Mouse (Mus musculus): ENCODE results near the gene B3gnt4. TPM values are rescaled to one million over a fixed set of nuclear protein-coding genes. Genes with fewer than 3 reads are reported as not detected.

The B3gnt4 gene
- polyA plus RNA-seq, 1 experiment from 2014 or later = 1.3 TPM

GRCm38 (mm10) chr5:123556451-123556850 lies 46.2 kb downstream of the B3gnt4 start:
- Histone ChIP-seq H3K9ac (replicated peaks; ENCODE audit: low read depth, low read length) (no peak overlapping the region), H3K4me2 (ENCODE audit: low read depth, low read length) (no peak overlapping the region), H3K27me3 (ENCODE audit: control insufficient read depth, insufficient read depth, low read length) (no peaks in the 10 kb centered on the region), H3K36me3 (ENCODE audit: control insufficient read depth, insufficient read depth, low read length) (peaks cover 25% of the 10 kb centered on the region), H3K27ac (ENCODE audit: low read depth, low read length) (no peak overlapping the region), H3K4me3 (ENCODE audit: low read depth, low read length) (no peak overlapping the region), H3K4me1 (ENCODE audit: control insufficient read depth, insufficient read depth, low read length) (no peaks in the 10 kb centered on the region), H3K9me3 (ENCODE audit: control insufficient read depth, low read length) (no peaks in the 10 kb centered on the region)
- 80% methylated on average over 2 of the region's 2 CpGs for whole genome bisulfite sequencing
- ATAC-seq (ENCODE audit: low read depth) = no peak

- no peak overlapping the region for H3K9ac ChIP-seq (replicated peaks; ENCODE audit: low read depth, low read length)
- no peak overlapping the region for H3K4me3 ChIP-seq (ENCODE audit: low read depth, low read length)
- H3K27me3 ChIP-seq (ENCODE audit: control insufficient read depth, insufficient read depth, low read length) = no peaks in the 10 kb centered on the region
- 97% methylated on average over 8 of the region's 8 CpGs for WGBS
- no peak for ATAC-seq (ENCODE audit: low read depth)
- no peaks in the 10 kb centered on the region for H3K9me3 ChIP-seq (ENCODE audit: control insufficient read depth, low read length)
- no peak overlapping the region for H3K27ac ChIP-seq (ENCODE audit: low read depth, low read length)
- H3K36me3 ChIP-seq (ENCODE audit: control insufficient read depth, insufficient read depth, low read length) = peaks cover 42% of the 10 kb centered on the region
- H3K4me2 ChIP-seq (ENCODE audit: low read depth, low read length) = no peak overlapping the region
- H3K4me1 ChIP-seq (ENCODE audit: control insufficient read depth, insufficient read depth, low read length) = no peaks in the 10 kb centered on the region
Measured at GRCm38 (mm10) chr5:123559588-123559987, 49.3 kb downstream of the B3gnt4 start.

- Histone ChIP-seq H3K9me3 (ENCODE audit: control insufficient read depth, low read length) (no peaks in the 10 kb centered on the region), H3K9ac (replicated peaks; ENCODE audit: low read depth, low read length) (no peak overlapping the region), H3K4me2 (ENCODE audit: low read depth, low read length) (no peak overlapping the region), H3K4me3 (ENCODE audit: low read depth, low read length) (no peak overlapping the region), H3K36me3 (ENCODE audit: control insufficient read depth, insufficient read depth, low read length) (peaks cover 46% of the 10 kb centered on the region), H3K27me3 (ENCODE audit: control insufficient read depth, insufficient read depth, low read length) (no peaks in the 10 kb centered on the region), H3K27ac (ENCODE audit: low read depth, low read length) (no peak overlapping the region), H3K4me1 (ENCODE audit: control insufficient read depth, insufficient read depth, low read length) (no peaks in the 10 kb centered on the region)
- no peak for ATAC-seq (ENCODE audit: low read depth)
- 95% methylated on average over 11 of the region's 11 CpGs for WGBS
Measured at GRCm38 (mm10) chr5:123561128-123561527, 50.9 kb downstream of the B3gnt4 start.

Small RNAs within 50 kb of the gene (microRNA-seq; reads per million reads assigned to microRNA genes)
- gene Mir7647 = 0.85 reads per million

Other genes with a start within 250 kb of the B3gnt4 start
- gene Bcl7a, start 166.6 kb upstream of the B3gnt4 start, polyA plus RNA-seq (2014; fragmentation: Nextera tagmentation; extraction: Ambion mirVana) = 38.7 and 40.8 TPM in 2 replicates
- gene Mlxip, start 115.7 kb upstream of the B3gnt4 start, polyA plus RNA-seq (2014; fragmentation: Nextera tagmentation; extraction: Ambion mirVana) = 24.4 and 26.7 TPM in 2 replicates
- 0.13 and 0.44 TPM in 2 replicates for gene Lrrc43, start 21.2 kb upstream of the B3gnt4 start, polyA plus RNA-seq (2014; fragmentation: Nextera tagmentation; extraction: Ambion mirVana)
- not detected in 2 replicates for gene Il31, start 21.0 kb upstream of the B3gnt4 start, polyA plus RNA-seq (2014; fragmentation: Nextera tagmentation; extraction: Ambion mirVana)
- 111 and 113 TPM in 2 replicates for gene Diablo, start 13.7 kb downstream of the B3gnt4 start, polyA plus RNA-seq (2014; fragmentation: Nextera tagmentation; extraction: Ambion mirVana)
- gene Gm49027, start 15.0 kb downstream of the B3gnt4 start, polyA plus RNA-seq (2014; fragmentation: Nextera tagmentation; extraction: Ambion mirVana) = 0.17 and 16.3 TPM in 2 replicates
- 47.3 and 50.8 TPM in 2 replicates for gene Vps33a, start 62.6 kb downstream of the B3gnt4 start, polyA plus RNA-seq (2014; fragmentation: Nextera tagmentation; extraction: Ambion mirVana)
- gene Clip1, start 174.2 kb downstream of the B3gnt4 start, polyA plus RNA-seq (2014; fragmentation: Nextera tagmentation; extraction: Ambion mirVana) = 85.2 and 87.0 TPM in 2 replicates
- 72.5 and 80.6 TPM in 2 replicates for gene Zcchc8, start 210.6 kb downstream of the B3gnt4 start, polyA plus RNA-seq (2014; fragmentation: Nextera tagmentation; extraction: Ambion mirVana)
- gene Rsrc2, start 239.0 kb downstream of the B3gnt4 start, polyA plus RNA-seq (2014; fragmentation: Nextera tagmentation; extraction: Ambion mirVana) = 135 and 140 TPM in 2 replicates
- gene Kntc1, start 239.3 kb downstream of the B3gnt4 start, polyA plus RNA-seq (2014; fragmentation: Nextera tagmentation; extraction: Ambion mirVana) = 4.3 and 5.2 TPM in 2 replicates